Mouse (Mus musculus) embryo, embryonic 10.5 days (tissue): ENCODE data around the gene Ptpa.

ENCODE experiments used
- DNase-seq: peaks from one replicate; pipeline ENCODE4 v3.0.0-alpha.2; 2015; ENCODE audit warnings: low spot score

Ptpa gene

DNA sequence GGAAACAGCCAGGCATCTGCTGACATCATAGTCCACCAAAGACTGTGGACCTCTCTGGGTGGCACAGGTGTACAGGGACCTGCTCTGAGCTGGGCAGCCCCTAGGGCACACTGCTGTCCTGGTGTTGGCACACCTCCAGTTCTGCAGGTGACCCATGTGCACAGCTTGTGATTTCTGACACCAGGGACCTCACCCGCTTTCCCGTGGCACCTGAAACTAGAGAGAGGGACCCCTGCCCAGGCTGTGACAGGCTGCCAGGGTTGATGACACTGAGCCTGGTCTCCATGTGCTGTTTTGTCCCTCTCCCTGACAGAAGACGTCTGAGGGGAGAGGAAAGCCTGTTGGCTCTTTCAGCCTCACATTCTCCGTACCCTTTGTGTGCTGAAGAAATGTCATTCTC lies 22.0 kb downstream of the Ptpa start:
- DNase-seq = no peak

- DNase-seq = no peak
These were observed 23.8 kb downstream of the Ptpa start for GRCm38 (mm10) chr2:30439631-30440030.

DNA sequence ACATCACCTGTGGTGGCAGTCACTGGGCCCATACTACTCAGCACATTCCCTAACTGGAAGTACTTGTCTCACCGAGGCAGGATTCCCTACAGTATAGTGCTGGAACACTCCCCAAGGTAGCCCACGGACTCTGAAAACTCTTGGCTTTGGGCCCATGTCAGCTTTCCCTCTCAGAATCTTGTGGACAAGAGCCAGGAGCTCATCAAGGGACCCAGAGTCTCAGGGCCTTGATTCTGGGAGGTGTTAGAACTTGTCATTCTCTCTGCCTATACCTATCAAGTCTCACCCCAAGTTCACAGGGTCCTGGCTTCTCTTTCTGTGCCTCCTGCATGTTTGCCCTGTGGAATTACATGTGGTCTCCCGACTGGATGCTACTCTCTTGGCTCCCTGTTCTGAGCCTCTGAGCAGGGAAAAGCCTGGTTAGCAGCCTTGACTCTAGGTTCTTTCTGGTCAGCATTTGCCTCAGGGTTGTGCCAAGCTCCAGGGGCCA lies 24.4 kb downstream of the Ptpa start:
- DNase-seq = no peak

- peak; percentile 96 for DNase-seq
These were observed 25.1 kb downstream of the Ptpa start for GRCm38 (mm10) chr2:30440701-30441517.

DNA sequence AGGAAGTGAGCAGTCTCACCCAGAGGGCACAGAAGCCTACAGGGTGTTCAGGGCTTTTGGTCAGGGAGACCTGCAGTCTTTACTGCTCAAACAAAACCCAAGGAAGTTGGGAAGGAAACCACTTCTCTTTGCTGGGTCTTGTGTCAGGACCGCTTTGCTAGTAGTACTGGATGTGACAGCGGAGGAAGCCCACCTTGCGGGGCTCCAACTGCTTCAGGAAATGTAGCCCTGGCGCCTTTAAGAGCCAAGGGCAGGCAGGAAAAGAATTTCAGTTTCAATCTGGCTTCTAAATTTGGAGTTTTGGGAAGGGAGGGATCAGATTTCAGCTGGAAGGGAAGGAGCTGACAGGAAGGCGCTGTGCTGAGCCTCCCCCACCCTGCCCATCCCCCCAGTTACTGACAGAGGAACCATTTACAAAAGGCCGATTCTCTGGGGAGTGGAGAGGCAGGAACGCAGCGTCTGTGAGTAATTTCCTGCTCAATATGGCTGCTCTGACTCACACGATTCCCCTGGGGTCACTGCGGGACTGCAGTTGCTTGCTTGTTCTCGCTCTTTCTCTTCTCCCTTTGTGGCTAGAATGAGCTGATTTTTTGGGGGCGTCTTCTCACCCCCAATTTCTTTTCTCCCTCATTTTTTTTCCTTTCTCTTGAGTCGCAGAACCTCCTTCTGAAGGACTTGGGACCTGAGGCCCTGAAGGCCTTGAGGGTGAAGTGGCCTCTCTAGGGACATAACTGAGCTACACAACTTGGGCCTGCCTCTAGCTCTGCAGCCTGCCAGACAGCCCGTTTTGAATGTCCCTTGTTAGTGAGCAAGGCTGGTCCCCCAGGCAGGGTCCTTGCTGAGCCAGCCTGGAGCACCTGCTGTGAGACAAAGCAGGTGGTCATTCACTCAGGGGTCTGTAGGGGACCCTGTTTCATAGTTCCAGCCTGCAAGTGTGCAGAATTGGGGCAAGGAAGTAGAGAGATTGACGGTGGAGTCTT lies 26.0 kb downstream of the Ptpa start:
- DNase-seq = peak; percentile 99

GRCm38 (mm10) chr2:30442498-30442890 lies 26.7 kb downstream of the Ptpa start:
- no peak for DNase-seq

- DNase-seq = no peak
These were observed 27.4 kb downstream of the Ptpa start for GRCm38 (mm10) chr2:30443281-30443680.

DNA sequence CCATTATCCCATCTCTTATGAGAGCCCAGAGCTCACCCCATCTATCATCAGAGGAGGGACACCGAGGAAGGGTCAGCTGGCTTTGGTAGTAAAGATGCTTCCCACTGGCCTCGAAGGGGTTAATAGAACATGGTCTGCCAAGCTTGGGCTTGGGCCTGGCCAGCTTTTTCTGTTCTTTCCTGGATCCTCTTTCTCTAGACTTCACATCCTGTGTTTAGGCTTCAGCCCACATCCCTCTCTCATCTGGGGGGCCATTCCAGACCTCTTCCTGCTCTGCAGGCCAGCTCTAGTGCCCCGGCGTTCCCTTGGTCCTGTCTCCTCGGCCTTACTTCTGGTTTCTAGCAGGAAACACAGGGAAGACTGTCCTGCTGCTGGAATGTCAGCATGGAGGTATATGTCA lies 28.2 kb downstream of the Ptpa start:
- no peak for DNase-seq

- no peak for DNase-seq
These were observed 28.6 kb downstream of the Ptpa start for GRCm38 (mm10) chr2:30444450-30444849.

DNA sequence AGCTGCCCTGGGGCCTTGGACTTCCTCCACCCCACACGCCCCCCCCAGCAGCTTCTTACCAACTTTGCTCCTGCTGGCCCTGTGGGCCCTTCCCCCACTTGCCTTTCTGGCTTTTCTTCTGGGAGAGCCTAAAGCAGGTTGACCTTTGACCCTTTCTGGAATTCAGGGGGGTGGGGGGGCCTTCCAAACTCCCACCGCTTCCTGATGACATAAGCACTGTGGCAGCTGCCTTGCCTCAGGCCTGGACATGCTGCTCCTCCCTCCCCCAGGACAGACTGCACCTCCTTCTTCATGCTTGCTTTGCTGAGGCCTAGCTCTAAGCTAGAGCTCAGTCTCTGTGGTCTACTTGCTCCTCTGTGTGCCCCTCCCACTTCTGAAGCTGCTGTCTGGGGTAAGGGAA lies 29.5 kb downstream of the Ptpa start:
- peak; percentile 91 for DNase-seq

DNA sequence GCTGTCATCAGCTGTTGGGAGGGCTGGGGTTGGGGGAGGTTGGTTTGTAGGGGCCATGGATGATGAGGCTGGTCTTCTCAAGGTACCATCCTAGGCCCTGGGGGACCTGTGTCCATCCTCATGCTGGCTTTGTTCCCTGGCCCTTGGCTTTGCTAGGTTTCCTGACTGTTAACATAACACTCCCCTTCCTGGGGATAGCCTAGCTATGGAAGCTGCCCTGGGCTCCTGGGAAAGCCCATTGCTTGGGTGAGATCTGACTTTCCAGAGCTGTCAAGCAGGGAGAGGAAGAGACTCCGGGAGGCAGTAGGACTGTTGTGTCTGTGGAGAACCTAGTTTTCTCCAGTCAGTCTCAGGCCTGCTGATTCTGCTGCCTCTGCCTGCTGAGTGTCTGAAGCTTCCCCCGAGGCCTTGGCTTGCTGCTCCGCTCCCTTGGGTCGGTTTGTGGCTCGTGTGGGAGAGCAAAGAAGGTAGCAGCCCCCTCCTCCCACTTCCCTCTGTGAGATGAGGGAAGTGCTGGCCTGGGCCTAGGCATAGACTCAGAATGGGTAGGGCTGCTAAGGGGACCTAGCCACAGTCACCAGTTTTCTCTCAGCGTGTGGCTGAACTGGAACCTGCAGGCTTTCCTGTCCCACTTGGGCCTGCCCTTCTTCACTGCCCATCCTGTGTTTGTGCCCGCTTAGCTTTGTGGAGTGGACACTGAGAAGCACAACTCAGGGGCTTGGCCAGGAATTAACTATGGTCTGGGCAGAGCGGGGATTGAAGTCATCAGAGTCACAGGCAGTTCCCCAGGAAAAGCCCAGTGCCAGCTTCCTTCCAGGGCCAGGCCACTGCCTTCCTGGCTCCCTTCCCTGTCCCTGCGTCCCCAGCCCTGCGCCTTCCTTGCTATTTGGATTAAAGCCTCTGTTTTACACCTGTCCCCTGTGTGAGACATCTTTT lies 31.3 kb downstream of the Ptpa start:
- DNase-seq = no peak

- no peak for DNase-seq
These were observed 32.5 kb downstream of the Ptpa start for GRCm38 (mm10) chr2:30448371-30448770.

DNA sequence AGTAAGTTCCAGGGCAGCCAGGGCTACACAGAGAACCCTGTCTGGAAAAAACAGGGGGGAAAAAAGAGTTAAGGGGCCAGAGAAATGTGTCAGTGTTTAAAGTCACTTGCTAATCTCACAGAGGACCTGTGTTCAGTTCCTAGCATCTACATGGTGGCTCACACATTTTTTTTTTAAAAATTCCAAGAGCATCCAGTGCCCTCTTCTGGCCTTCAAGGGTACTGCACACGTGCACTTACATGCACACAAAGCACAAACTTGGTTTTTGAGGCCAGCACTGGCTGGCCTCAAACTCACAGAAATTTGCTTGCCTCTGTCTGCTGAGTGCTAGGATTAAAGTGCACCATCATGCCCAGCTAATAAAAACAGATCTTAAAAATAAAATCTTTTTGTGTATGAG lies 34.7 kb downstream of the Ptpa start:
- DNase-seq = no peak

- DNase-seq = no peak
These were observed 35.7 kb downstream of the Ptpa start for GRCm38 (mm10) chr2:30451525-30451924.

DNA sequence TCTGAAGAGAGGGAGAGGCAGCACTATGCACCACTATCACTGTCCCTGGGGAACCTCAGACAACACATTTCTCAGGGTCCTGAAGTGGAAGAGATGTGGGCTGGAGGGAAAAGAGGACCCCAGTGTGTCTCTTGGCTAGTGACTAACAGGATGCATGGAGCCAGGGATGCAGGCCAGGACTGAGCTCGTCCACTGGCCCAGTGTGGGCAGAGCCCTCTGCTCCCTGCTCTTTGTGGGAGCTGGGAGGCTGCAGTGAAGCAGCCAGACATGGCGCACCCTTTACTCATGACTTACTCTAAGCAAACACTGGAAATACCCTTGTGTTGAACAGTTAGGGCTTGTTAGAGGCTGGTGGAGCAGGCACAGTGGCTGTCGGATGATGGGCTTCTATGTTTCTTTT lies 37.7 kb downstream of the Ptpa start:
- DNase-seq = no peak

GRCm38 (mm10) chr2:30454587-30454986 lies 38.7 kb downstream of the Ptpa start:
- DNase-seq = no peak

GRCm38 (mm10) chr2:30456104-30456980 lies 40.5 kb downstream of the Ptpa start:
- no peak for DNase-seq

DNA sequence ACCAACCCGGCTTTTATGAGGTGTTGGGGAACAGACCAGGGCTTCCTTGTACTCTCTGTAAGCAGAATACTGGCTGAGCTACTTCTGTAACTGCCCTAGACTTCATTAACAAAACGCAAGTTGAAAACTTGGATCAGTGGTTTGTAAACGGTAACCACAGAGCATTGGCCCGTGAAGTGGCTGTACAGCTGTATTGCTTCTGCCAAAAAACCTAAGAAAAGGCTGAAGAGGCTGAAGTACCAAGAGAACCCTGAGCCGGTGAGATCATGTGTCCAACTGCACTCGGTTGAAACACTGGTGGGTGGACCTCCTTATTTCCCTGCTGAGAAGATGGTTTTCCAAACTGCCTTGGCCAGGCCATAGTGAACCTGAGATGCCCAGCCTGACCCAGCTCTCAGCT lies 42.5 kb downstream of the Ptpa start:
- no peak for DNase-seq

GRCm38 (mm10) chr2:30459241-30459640 lies 43.4 kb downstream of the Ptpa start:
- no peak for DNase-seq

GRCm38 (mm10) chr2:30463341-30463761 lies 47.5 kb downstream of the Ptpa start:
- no peak for DNase-seq

DNA sequence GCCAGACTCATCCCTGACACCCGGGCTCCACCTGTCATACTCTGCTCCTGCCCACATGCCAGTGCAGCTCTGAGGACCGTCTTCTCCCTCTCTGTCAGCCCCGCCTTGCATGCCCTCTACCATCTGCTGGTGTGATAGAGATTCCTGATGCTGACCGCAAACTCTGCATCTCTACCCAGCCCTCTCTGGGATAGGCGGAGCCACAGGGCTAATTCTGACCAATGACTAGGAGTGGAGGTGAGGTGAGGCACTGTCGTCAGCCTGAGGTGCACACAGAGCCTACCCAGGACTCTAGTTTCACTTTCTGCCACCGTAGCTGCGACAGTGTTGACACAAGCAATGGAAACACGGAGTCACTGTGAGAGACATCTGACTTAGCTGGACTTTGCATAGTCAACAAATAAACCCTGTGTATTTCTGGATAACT lies 48.1 kb downstream of the Ptpa start:
- peak; percentile 73 for DNase-seq
